In genomic region chr8:87297331-87297730, GRCm38 (mm10) we compare ENCODE assay signal across 19 mouse cellular contexts.
A peak's percentile ranks its signal among the peaks of the same experiment; 100 is the strongest.
DNase-seq lines count a peak whose midpoint lies in the region; ATAC-seq and TF ChIP-seq lines count a peak whose summit lies in the region.
"Had no signal": no experiment of that assay in that cellular context is flagged by ENCODE, and none has a peak within 500 bp of the region (broad histone marks: within the 10 kb centered on the region; RNA-seq: fewer than 3 reads in every experiment).

No protein-coding gene starts in this region.

- ATAC-seq in monocyte, adult 5-6 weeks (replicated peaks; ENCODE audit: insufficient number of reproducible peaks, low FRiP score, low TSS enrichment, poor library complexity, severe bottlenecking), result no peak
- ATAC-seq: CD4-positive, CD25-positive, alpha-beta regulatory T cell, adult 4 months; forebrain, embryonic 15.5 days; intestine, embryonic 16.5 days had no signal

- DNase-seq in brain, adult 2 months (ENCODE audit: low read depth, low spot score), result peak; percentile 98
- peak; percentile 97 for DNase-seq in cerebellum, adult 11-12 months
- peak; percentile 97 for DNase-seq in cerebellum, adult 9-10 months
- peak; percentile 93 to 94 for DNase-seq in cerebellum, postnatal 25 days
- no peak for DNase-seq in layer of hippocampus, adult 2 months (ENCODE audit: low spot score in 2 of 2)
- DNase-seq in spleen, adult 12 weeks (ENCODE audit: low spot score), result no peak
- DNase-seq: adrenal gland, adult 8-10 months; adrenal gland, postnatal 36 days; B cell, adult 2 months; gastrocnemius, postnatal 36 days; heart, adult 11 months; heart, postnatal 36 days had no signal

- no peak overlapping the region for H3K27ac ChIP-seq in layer of hippocampus, adult 2 months
- H3K27ac ChIP-seq: embryonic facial prominence, embryonic 12.5 days; forebrain, embryonic 15.5 days; heart, embryonic 13.5 days; hindbrain, embryonic 15.5 days had no signal

- no peak overlapping the region for H3K4me3 ChIP-seq in layer of hippocampus, adult 2 months
- H3K4me3 ChIP-seq: embryonic facial prominence, embryonic 12.5 days; forebrain, embryonic 15.5 days; heart, embryonic 13.5 days; hindbrain, embryonic 15.5 days had no signal

- no peak for TF ChIP-seq CTCF in layer of hippocampus, adult 2 months (conservative IDR thresholded peaks at IDR 0.05)

Comparison
In these comparisons a context has a peak if more than half of its experiments do, and no peak if none do; other contexts are left out.
1. DNase-seq: peak in brain, adult 2 months (single experiment), cerebellum, adult 11-12 months (single experiment), cerebellum, adult 9-10 months (single experiment) and cerebellum, postnatal 25 days (2 of 2); none in layer of hippocampus, adult 2 months (0 of 2) and spleen, adult 12 weeks (single experiment).